Mouse (Mus musculus) hindbrain, embryonic 13.5 days (tissue): Measurements from ENCODE around the gene Tet2. TPM values are rescaled to one million over a fixed set of nuclear protein-coding genes. Genes with fewer than 3 reads are reported as not detected.

Source experiments
- ATAC-seq: fragments of 200-750 bp; cut with Nextera tagmentation; 2 replicates; pipeline ENCODE4 v1.8.0; 2017; ENCODE audit warnings: moderate TSS enrichment; ENCODE audit not compliant: low FRiP score
- H3K27ac ChIP-seq: fragments of 300-500 bp; sonication (generic); 2 replicates; pipeline ENCODE4 v1.5.1; 2015; ENCODE audit warnings: inconsistent platforms, mild to moderate bottlenecking, moderate library complexity
- H3K27me3 ChIP-seq: fragments of 300-500 bp; sonication (generic); 2 replicates; pipeline ENCODE4 v1.6.1; 2015; ENCODE audit warnings: mild to moderate bottlenecking, inconsistent platforms
- H3K36me3 ChIP-seq: fragments of 300-500 bp; sonication (generic); 2 replicates; pipeline ENCODE4 v1.6.1; 2015; ENCODE audit warnings: mild to moderate bottlenecking, inconsistent platforms
- H3K4me1 ChIP-seq: fragments of 300-500 bp; sonication (generic); replicated peaks from 2 replicates; pipeline ENCODE4 v1.6.1; 2015; ENCODE audit warnings: inconsistent platforms
- H3K4me2 ChIP-seq: fragments of 300-500 bp; sonication (generic); 2 replicates; pipeline ENCODE4 v1.6.1; 2015; ENCODE audit warnings: inconsistent platforms, mild to moderate bottlenecking, moderate library complexity
- H3K4me3 ChIP-seq: fragments of 300-500 bp; sonication (generic); 2 replicates; pipeline ENCODE4 v1.5.1; 2015; ENCODE audit warnings: mild to moderate bottlenecking, inconsistent platforms
- H3K9ac ChIP-seq: fragments of 300-500 bp; sonication (generic); 2 replicates; pipeline ENCODE4 v1.6.1; 2015; ENCODE audit warnings: mild to moderate bottlenecking, inconsistent platforms
- H3K9me3 ChIP-seq: fragments of 300-500 bp; sonication (generic); 2 replicates; pipeline ENCODE4 v1.6.1; 2016; ENCODE audit warnings: inconsistent platforms
- WGBS: fragments of 180-500 bp; shearing (Covaris S2); methylation state at CpG from one replicate; pipeline ENCODE4 v1.1.7; 2015; 5-methylcytosine and 5-hydroxymethylcytosine counted together
- polyA plus RNA-seq: library from polyadenylated mRNA; unstranded; fragments of >200 nt; fragmentation: Nextera tagmentation; extraction: Ambion mirVana; gene quantifications from 2 replicates; pipeline ENCODE4 v1.2.1, GENCODE M21; 2015

The Tet2 gene
- polyA plus RNA-seq, 1 experiment from 2014 or later, result 21.7 TPM

DNA sequence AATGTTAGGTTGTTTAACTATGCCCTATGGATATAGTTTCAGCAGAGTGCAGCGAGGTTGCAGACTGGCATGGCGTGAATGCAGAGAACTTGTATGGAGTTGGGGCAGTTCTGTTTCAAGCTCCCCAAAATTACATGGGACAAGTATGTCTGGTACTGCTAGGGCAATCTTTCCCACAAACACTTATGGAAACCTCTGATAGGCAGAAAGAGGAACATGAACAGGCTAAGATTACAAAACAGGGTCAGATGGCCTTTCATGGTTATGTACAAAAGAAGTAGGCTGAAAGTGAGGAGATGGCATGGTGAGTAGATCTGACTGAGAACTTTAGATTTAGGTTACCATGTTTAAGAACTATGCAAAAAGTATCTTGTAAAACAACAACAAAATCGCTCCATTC lies 81.7 kb downstream of the Tet2 start:
- Histone ChIP-seq H3K9ac (no peak overlapping the region), H3K27ac (no peak overlapping the region), H3K27me3 (no peaks in the 10 kb centered on the region), H3K9me3 (no peaks in the 10 kb centered on the region), H3K4me1 (no peaks in the 10 kb centered on the region), H3K4me2 (no peak overlapping the region), H3K4me3 (no peak overlapping the region), H3K36me3 (peaks cover 53% of the 10 kb centered on the region)
- no peak for ATAC-seq
- 98% methylated on average over 3 of the region's 3 CpGs for WGBS

- Histone ChIP-seq H3K27me3 (no peaks in the 10 kb centered on the region), H3K9me3 (no peaks in the 10 kb centered on the region), H3K36me3 (peaks cover 46% of the 10 kb centered on the region), H3K4me1 (no peaks in the 10 kb centered on the region), H3K9ac (no peak overlapping the region), H3K4me2 (no peak overlapping the region), H3K27ac (no peak overlapping the region), H3K4me3 (no peak overlapping the region)
- WGBS, result 89% methylated on average over 6 of the region's 6 CpGs
- ATAC-seq, result no peak
Observed at GRCm38 (mm10) chr3:133462485-133462884, 82.5 kb downstream of the Tet2 start.

GRCm38 (mm10) chr3:133462059-133462458 lies 82.9 kb downstream of the Tet2 start:
- Histone ChIP-seq H3K9me3 (no peaks in the 10 kb centered on the region), H3K27me3 (no peaks in the 10 kb centered on the region), H3K36me3 (peaks cover 42% of the 10 kb centered on the region), H3K4me2 (no peak overlapping the region), H3K4me1 (no peaks in the 10 kb centered on the region), H3K9ac (no peak overlapping the region), H3K4me3 (no peak overlapping the region), H3K27ac (no peak overlapping the region)
- no peak for ATAC-seq
- 74% methylated on average over 3 of the region's 3 CpGs for WGBS

DNA sequence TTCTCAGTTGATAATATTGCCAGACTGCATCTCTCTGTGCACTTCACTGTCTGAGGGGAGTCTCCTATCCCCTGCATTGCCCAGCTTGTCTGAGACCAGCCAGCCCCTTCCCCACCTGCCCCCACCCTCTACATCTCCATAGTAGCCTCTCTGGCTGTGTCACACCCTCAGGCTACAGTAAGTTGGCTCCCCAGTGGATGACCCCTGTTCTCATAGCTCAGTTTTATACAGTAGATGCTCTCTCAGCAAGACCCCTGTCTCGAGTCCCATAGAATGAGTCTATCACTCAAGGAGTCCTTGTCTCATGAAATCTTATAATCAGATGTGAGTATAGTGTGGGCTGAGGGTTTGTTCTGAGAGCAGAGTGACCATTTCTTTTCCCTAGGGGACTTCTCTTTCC lies 85.8 kb downstream of the Tet2 start:
- Histone ChIP-seq H3K27ac (no peak overlapping the region), H3K4me2 (no peak overlapping the region), H3K4me3 (no peak overlapping the region), H3K36me3 (peaks cover 24% of the 10 kb centered on the region), H3K27me3 (no peaks in the 10 kb centered on the region), H3K9me3 (no peaks in the 10 kb centered on the region), H3K9ac (no peak overlapping the region), H3K4me1 (no peaks in the 10 kb centered on the region)
- 79% methylated on average over 1 of the region's 1 CpGs for WGBS
- ATAC-seq, result 0 out of 2 replicates have a peak, but pooled peaks have one; percentile 52

GRCm38 (mm10) chr3:133453896-133454295 lies 91.0 kb downstream of the Tet2 start:
- H3K36me3 ChIP-seq, result no peaks in the 10 kb centered on the region
- no peaks in the 10 kb centered on the region for H3K27me3 ChIP-seq
- no peak overlapping the region for H3K9ac ChIP-seq
- ATAC-seq, result no peak
- 80% methylated on average over 8 of the region's 8 CpGs for WGBS
- H3K27ac ChIP-seq, result no peak overlapping the region
- no peak overlapping the region for H3K4me3 ChIP-seq
- no peak overlapping the region for H3K4me2 ChIP-seq
- no peaks in the 10 kb centered on the region for H3K9me3 ChIP-seq
- no peaks in the 10 kb centered on the region for H3K4me1 ChIP-seq

DNA sequence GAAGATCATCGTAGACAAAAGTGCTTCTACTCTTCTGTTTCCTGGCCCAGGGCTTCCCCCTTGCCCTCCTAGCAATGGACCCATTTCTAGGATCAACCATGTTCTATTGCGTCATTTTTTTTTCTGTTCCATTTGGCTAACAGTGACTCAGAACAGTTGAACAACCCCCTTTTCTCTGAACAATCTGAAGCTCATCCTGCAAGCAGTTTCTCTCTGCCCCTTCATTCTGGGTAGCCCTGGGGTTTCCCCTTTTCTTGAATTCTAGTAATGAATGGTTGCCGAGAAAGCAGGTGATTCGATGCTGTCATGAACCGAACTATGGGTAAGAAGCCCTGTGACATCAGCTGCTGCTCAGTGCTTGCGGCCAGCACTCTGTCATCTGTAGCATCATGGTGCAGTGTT lies 108.0 kb downstream of the Tet2 start:
- no peak overlapping the region for H3K9ac ChIP-seq
- H3K4me3 ChIP-seq, result no peak overlapping the region
- H3K27me3 ChIP-seq, result no peaks in the 10 kb centered on the region
- H3K4me1 ChIP-seq, result no peaks in the 10 kb centered on the region
- H3K4me2 ChIP-seq, result no peak overlapping the region
- no peaks in the 10 kb centered on the region for H3K9me3 ChIP-seq
- H3K27ac ChIP-seq, result no peak overlapping the region
- no peak for ATAC-seq
- WGBS, result 94% methylated on average over 6 of the region's 6 CpGs
- no peaks in the 10 kb centered on the region for H3K36me3 ChIP-seq

DNA sequence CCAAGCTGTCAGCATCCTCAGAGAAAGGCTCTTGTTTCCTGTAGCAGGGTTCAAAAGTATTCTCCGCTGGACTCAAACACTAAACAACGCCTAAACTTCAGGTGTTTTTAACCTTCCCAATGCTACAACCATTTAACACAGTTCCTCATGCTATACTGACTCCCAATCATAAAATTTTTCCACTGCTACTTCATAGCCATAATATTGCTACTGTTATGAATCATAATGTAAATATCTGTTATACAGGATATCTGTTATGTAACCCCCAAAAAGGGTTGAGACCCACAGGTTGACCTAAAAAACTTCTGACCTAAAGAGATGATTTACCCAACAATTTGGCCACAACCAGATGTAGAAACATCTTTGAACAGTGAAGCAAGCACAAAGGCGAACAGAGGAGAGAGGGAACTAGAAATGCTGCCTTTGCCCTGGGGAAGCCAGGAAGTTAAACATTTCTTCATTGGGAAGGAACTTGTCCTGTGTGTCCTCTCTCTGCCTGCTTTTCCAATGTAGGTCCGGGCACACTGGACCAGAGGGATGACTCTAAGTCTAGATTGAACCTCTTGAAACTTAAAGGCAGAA lies 108.6 kb downstream of the Tet2 start:
- ATAC-seq, result no peak
- Histone ChIP-seq H3K4me3 (no peak overlapping the region), H3K9me3 (no peaks in the 10 kb centered on the region), H3K4me1 (no peaks in the 10 kb centered on the region), H3K27me3 (no peaks in the 10 kb centered on the region), H3K27ac (no peak overlapping the region), H3K36me3 (no peaks in the 10 kb centered on the region), H3K4me2 (no peak overlapping the region), H3K9ac (no peak overlapping the region)
- WGBS, result 89% methylated on average over 4 of the region's 4 CpGs

DNA sequence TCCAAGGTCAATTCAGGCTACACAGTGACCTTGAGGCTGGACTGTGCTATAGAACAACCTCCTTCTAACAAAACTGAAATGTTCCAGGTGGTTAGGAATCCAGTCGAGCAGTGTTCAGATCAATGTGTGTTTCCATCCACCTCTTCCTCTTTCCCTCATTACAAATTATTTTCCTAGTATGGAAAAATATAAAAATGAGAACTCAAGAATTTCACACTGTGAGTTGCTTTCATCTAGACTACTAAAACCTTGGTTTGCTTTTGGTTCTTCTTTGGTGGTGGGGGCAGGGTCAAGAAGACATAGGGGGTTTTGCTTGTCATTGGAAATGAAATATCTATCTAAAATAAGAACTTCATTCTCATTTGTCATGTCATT lies 109.2 kb downstream of the Tet2 start:
- Histone ChIP-seq H3K4me2 (no peak overlapping the region), H3K27ac (no peak overlapping the region), H3K36me3 (no peaks in the 10 kb centered on the region), H3K9ac (no peak overlapping the region), H3K4me3 (no peak overlapping the region), H3K27me3 (no peaks in the 10 kb centered on the region), H3K9me3 (no peaks in the 10 kb centered on the region), H3K4me1 (no peaks in the 10 kb centered on the region)
- no peak for ATAC-seq
- 67% methylated on average over 1 of the region's 1 CpGs for WGBS

GRCm38 (mm10) chr3:133435141-133435773 lies 109.7 kb downstream of the Tet2 start:
- no peak overlapping the region for H3K4me3 ChIP-seq
- H3K27me3 ChIP-seq, result no peaks in the 10 kb centered on the region
- no peak for ATAC-seq
- H3K9me3 ChIP-seq, result no peaks in the 10 kb centered on the region
- no peak overlapping the region for H3K9ac ChIP-seq
- WGBS, result 90% methylated on average over 6 of the region's 6 CpGs
- H3K4me2 ChIP-seq, result no peak overlapping the region
- no peaks in the 10 kb centered on the region for H3K36me3 ChIP-seq
- H3K4me1 ChIP-seq, result no peaks in the 10 kb centered on the region
- H3K27ac ChIP-seq, result no peak overlapping the region

DNA sequence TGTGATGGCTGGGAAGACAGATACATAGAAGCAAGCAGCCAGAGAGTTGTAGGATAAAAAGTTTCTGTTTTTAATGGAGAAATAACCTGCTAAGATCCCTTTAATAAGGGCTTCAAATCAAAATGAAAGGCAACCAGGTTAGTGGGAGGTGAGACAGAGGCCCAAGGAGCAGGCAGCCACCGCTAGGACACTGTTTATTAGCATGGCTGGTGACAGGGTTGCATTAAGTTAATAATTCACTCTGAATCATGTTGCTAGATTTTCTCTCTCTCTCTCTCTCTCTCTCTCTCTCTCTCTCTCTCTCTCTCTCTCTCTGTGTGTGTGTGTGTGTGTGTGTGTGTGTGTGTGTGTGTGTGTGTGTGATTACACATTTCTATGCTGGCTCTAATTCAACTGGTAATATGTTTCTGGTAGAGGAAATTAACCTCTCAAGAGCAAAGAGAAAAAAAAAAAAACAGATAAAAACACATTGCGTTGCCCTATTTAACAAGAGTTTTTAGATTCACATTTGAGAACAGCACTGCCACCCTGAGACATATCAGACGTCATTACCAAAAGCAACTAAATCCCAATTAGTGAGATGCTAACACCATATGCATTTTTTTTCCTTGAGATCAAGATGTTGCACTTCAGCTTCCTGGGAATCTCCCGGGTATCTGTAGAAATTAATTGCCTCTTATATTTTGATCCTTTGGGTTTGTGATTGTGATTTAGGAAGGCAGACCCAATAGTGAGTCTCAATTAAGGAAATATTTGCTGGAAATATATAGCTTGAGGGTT lies 115.4 kb downstream of the Tet2 start:
- WGBS, result 68% methylated on average over 4 of the region's 4 CpGs
- no peaks in the 10 kb centered on the region for H3K27me3 ChIP-seq
- H3K36me3 ChIP-seq, result no peaks in the 10 kb centered on the region
- H3K27ac ChIP-seq, result no peak overlapping the region
- no peak overlapping the region for H3K4me3 ChIP-seq
- no peaks in the 10 kb centered on the region for H3K9me3 ChIP-seq
- no peak for ATAC-seq
- no peaks in the 10 kb centered on the region for H3K4me1 ChIP-seq
- H3K4me2 ChIP-seq, result no peak overlapping the region
- no peak overlapping the region for H3K9ac ChIP-seq

DNA sequence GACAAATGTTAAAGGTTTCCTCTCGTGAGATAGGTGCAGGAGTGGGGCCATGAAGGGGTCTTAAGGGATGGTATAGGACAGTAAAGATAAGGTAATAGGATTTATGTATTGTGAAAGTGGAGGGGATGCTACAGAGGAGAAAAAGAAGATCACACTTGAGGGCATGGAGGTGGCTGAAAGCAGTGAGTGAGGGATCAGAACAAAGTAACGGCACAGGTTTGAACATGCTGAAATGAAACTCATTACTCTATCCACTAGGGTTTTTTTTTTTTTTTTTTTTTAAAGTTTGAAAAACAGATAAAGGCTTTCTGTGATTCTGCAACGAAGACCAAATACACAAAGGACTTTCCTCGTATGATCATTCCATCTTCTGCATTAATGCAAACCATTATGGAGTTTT lies 116.9 kb downstream of the Tet2 start:
- H3K27me3 ChIP-seq, result no peaks in the 10 kb centered on the region
- ATAC-seq, result no peak
- H3K4me3 ChIP-seq, result no peak overlapping the region
- no peak overlapping the region for H3K27ac ChIP-seq
- H3K4me1 ChIP-seq, result no peaks in the 10 kb centered on the region
- H3K9me3 ChIP-seq, result no peaks in the 10 kb centered on the region
- 84% methylated on average over 4 of the region's 4 CpGs for WGBS
- no peak overlapping the region for H3K9ac ChIP-seq
- H3K4me2 ChIP-seq, result no peak overlapping the region
- no peaks in the 10 kb centered on the region for H3K36me3 ChIP-seq

GRCm38 (mm10) chr3:133423073-133423472 lies 121.9 kb downstream of the Tet2 start:
- Histone ChIP-seq H3K4me2 (no peak overlapping the region), H3K4me3 (no peak overlapping the region), H3K9me3 (no peaks in the 10 kb centered on the region), H3K4me1 (no peaks in the 10 kb centered on the region), H3K36me3 (no peaks in the 10 kb centered on the region), H3K27me3 (no peaks in the 10 kb centered on the region), H3K9ac (no peak overlapping the region), H3K27ac (no peak overlapping the region)
- no peak for ATAC-seq

GRCm38 (mm10) chr3:133414747-133415146 lies 130.2 kb downstream of the Tet2 start:
- H3K27me3 ChIP-seq, result no peaks in the 10 kb centered on the region
- H3K4me3 ChIP-seq, result no peak overlapping the region
- H3K27ac ChIP-seq, result no peak overlapping the region
- H3K9ac ChIP-seq, result no peak overlapping the region
- H3K36me3 ChIP-seq, result no peaks in the 10 kb centered on the region
- H3K4me1 ChIP-seq, result no peaks in the 10 kb centered on the region
- H3K4me2 ChIP-seq, result no peak overlapping the region
- no peaks in the 10 kb centered on the region for H3K9me3 ChIP-seq
- 94% methylated on average over 4 of the region's 4 CpGs for WGBS
- no peak for ATAC-seq
